Mouse (Mus musculus) heart, embryonic 10.5 days (tissue): ENCODE results near the gene Bag2. TPM values are rescaled to one million over a fixed set of nuclear protein-coding genes. Genes with fewer than 3 reads are reported as not detected.
A peak's percentile ranks its signal among the peaks of the same experiment; 100 is the strongest.

Source experiments
- DNase-seq: peaks from one replicate; pipeline ENCODE4 v3.0.0-alpha.2; 2017; ENCODE audit warnings: low spot score
- H3K27ac ChIP-seq: fragments of 300-500 bp; sonication (generic); 2 replicates; pipeline ENCODE4 v1.5.1; 2016; ENCODE audit warnings: mild to moderate bottlenecking
- H3K27me3 ChIP-seq: fragments of 300-500 bp; sonication (generic); 2 replicates; pipeline ENCODE4 v1.6.1; 2016; ENCODE audit warnings: mild to moderate bottlenecking; ENCODE audit not compliant: poor library complexity, insufficient read depth, severe bottlenecking
- H3K36me3 ChIP-seq: fragments of 300-500 bp; sonication (generic); 2 replicates; pipeline ENCODE4 v1.6.1; 2016; ENCODE audit warnings: mild to moderate bottlenecking, moderate library complexity
- H3K4me1 ChIP-seq: fragments of 300-500 bp; sonication (generic); 2 replicates; pipeline ENCODE4 v1.6.1; 2016; ENCODE audit warnings: mild to moderate bottlenecking
- H3K4me3 ChIP-seq: fragments of 300-500 bp; sonication (generic); 2 replicates; pipeline ENCODE4 v1.5.1; 2016; ENCODE audit warnings: mild to moderate bottlenecking, moderate library complexity
- H3K9me3 ChIP-seq: fragments of 300-500 bp; sonication (generic); 2 replicates; pipeline ENCODE4 v1.6.1; 2016; ENCODE audit warnings: mild to moderate bottlenecking, moderate library complexity
- WGBS: fragments of 180-500 bp; shearing (Covaris S2); methylation state at CpG from one replicate; pipeline ENCODE4 v1.1.7; 2016; 5-methylcytosine and 5-hydroxymethylcytosine counted together
- polyA plus RNA-seq: library from polyadenylated mRNA; unstranded; fragments of >200 nt; fragmentation: Nextera tagmentation; extraction: Ambion mirVana; gene quantifications from 2 replicates; pipeline ENCODE4 v1.2.1, GENCODE M21; 2016

Gene Bag2
- polyA plus RNA-seq, 1 experiment from 2014 or later: 104 TPM

DNA sequence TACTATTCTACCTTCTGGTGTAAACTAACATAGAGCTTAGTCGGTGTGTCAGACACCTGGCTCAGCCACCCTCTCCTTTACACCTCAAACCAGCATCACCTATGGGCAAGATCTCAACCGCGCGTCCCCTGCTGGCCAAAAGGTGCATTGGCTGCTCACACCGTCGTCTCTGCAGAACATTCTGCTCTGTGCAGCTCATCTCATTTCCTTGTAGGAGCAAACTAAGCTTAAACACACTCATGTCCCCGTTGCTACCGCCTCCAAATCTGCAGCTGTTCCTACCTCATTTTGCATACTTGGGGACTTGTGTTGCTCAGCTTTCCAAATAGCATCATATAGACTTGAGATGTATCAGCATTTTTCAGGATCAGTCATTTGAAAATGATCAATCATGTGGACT lies 14.7 kb downstream of the Bag2 start:
- H3K27me3 ChIP-seq: no peaks in the 10 kb centered on the region
- 20% methylated on average over 8 of the region's 8 CpGs for WGBS
- no peaks in the 10 kb centered on the region for H3K9me3 ChIP-seq
- H3K4me1 ChIP-seq: no peaks in the 10 kb centered on the region
- no peak for DNase-seq
- no peak overlapping the region for H3K4me3 ChIP-seq
- H3K36me3 ChIP-seq: peaks cover 54% of the 10 kb centered on the region
- no peak overlapping the region for H3K27ac ChIP-seq

DNA sequence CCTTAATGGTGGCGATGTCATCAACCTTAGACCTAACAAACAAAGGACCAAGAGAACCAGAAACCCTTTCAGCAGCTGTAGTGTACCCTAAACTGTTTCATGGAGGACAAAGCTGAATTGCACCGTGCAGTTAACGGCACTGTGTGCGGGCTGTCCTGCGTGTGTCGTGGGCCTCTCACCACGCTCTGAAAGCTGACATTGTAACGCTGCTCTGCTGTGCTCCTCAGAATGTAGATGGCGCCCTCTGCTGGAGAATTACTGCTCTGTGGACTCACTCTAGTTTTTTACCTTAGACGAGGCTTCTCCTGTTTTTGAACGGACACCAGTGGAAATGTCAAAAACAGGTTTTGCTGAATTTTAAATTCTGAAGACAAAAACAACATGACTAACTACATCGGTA lies 18.3 kb downstream of the Bag2 start:
- peaks cover 55% of the 10 kb centered on the region for H3K36me3 ChIP-seq

DNA sequence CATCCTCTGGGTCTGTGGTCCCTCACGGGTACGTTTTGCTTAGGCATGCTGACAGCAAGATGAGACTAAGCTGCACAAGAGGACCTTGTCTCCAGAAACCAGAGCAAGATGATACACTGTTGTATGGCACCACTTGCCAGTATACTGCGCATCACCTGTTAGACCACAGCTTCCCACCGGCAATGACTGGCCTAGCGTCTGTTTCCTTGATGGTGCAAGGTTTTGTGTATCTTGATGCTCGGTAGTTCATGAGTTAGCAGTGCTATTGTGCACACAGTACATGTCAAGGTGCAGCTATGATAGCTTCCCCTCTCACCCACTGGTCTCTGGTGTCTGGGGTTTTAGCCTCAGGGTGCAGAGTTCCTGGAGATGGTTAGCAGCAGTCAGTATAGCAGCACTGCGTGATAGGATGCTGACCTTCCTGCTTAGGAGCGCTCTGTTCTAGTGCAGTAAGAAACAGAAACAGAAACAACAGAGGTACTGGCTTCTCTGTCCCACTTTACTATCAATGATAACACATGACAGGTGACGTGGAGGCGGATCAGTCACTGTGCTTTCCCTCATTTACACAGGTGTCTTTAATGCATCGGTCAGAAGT lies 18.8 kb downstream of the Bag2 start:
- DNase-seq: no peak
- Histone ChIP-seq H3K36me3 (peaks cover 52% of the 10 kb centered on the region), H3K4me1 (no peaks in the 10 kb centered on the region), H3K9me3 (no peaks in the 10 kb centered on the region), H3K4me3 (no peak overlapping the region), H3K27me3 (no peaks in the 10 kb centered on the region), H3K27ac (no peak overlapping the region)
- 83% methylated on average over 11 of the region's 11 CpGs for WGBS

More for the DNA sequence above, 18.3 kb downstream of the Bag2 start:
- Histone ChIP-seq H3K27ac (no peak overlapping the region), H3K4me1 (no peaks in the 10 kb centered on the region), H3K27me3 (no peaks in the 10 kb centered on the region), H3K4me3 (no peak overlapping the region), H3K9me3 (no peaks in the 10 kb centered on the region)
- no peak for DNase-seq
- WGBS: 42% methylated on average over 12 of the region's 12 CpGs

DNA sequence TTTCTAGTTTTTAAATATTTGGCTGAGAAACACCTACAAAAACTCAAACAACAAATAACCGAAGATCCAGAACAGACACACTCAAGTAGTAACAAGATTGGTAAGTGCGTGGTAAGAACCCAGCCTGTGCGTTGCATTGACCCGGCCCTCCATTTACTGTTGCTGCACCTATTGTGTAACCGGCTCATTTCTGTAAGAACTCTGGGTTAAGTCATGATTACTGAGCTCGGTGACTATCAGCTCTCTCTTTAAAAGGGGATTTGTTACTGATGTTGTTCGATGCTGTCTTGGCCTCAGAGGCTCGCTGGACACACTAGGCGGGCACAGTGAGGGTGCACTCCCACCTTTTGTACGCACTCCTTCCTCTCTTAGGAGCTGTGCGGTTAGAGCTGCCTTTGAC lies 19.3 kb downstream of the Bag2 start:
- no peaks in the 10 kb centered on the region for H3K9me3 ChIP-seq
- no peaks in the 10 kb centered on the region for H3K27me3 ChIP-seq
- H3K27ac ChIP-seq: no peak overlapping the region
- no peak for DNase-seq
- H3K4me1 ChIP-seq: no peaks in the 10 kb centered on the region
- peaks cover 52% of the 10 kb centered on the region for H3K36me3 ChIP-seq
- 94% methylated on average over 11 of the region's 11 CpGs for WGBS
- no peak overlapping the region for H3K4me3 ChIP-seq

DNA sequence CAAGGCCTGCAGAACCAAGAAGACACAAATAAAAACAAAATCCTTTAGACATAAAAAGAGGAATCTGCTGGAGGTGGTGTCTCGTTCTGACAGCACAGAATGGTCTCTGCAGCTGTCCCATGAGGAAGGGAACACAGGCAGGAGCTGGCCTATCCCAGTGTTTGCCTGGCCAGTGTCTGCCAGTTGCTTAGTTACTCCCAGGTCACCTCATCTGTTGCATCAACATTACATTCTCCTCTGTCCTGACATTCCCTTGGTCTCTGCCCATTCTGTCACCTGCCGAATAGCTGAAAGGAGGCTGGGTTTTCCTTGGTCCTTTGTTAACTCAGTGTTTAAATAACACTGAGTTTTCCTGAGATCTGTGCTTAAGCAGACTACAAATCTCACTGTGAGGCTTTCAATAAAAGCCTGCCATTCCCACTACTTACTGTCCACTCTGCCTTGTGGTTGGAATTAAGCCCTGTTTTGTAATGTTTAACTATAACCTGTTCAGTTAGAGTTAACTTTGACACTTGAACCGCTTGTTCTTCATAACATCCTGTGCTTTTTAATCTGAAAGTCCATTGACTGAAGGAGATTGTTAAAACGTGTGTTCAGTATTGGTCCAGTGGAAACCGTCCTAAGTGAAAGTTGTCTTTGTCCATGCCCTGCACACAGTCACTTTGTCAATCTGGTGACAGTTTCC lies 23.5 kb downstream of the Bag2 start:
- Histone ChIP-seq H3K27me3 (no peaks in the 10 kb centered on the region), H3K4me1 (no peaks in the 10 kb centered on the region), H3K36me3 (peaks cover 69% of the 10 kb centered on the region), H3K27ac (no peak overlapping the region), H3K9me3 (no peaks in the 10 kb centered on the region), H3K4me3 (no peak overlapping the region)
- 71% methylated on average over 5 of the region's 5 CpGs for WGBS
- DNase-seq: no peak

DNA sequence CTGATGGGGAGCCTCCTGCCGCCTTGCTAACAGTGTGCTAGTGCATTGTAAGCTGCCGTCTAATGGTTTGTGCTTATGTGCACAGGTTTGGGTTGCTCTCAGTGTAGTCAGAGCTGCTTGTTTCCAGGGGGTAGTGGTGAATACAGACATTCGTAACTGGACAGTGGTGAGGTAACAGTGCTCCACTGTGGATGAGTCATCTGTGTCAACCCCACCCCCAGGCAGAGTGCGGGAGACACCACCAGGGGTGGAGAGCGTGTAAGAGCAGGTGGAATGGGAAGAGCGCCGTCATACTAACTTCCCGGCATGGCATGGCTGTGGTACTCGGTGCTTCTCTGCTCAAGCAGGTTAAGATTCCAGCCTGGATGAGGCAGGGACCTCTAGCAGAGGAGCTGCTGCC lies 24.6 kb downstream of the Bag2 start:
- Histone ChIP-seq H3K27ac (no peak overlapping the region), H3K4me1 (no peaks in the 10 kb centered on the region), H3K4me3 (no peak overlapping the region), H3K9me3 (no peaks in the 10 kb centered on the region), H3K36me3 (peaks cover 72% of the 10 kb centered on the region), H3K27me3 (no peaks in the 10 kb centered on the region)
- 81% methylated on average over 9 of the region's 9 CpGs for WGBS
- DNase-seq: no peak

DNA sequence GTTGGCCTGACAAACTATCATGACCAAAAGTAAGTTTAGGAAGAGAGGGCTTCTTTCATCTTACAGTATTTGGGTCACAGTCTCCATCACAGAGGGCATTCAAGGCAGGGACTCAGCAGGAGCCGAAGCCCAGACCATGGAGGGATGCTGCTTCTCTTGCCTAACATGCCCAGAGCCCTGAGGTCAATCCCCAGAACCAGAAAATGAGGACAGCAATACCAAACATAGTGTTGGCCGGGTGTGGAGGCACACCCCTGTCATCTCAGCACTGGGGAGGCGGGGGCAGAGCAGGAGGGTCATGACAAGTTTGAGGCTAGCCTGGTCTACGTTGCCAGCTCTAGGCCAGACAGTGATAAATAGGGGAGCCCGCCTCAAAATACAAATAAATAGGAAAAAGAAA lies 32.5 kb downstream of the Bag2 start:
- peaks cover 6% of the 10 kb centered on the region; the same call in 1 of the 2 replicates for H3K4me1 ChIP-seq
- peaks cover 76% of the 10 kb centered on the region for H3K36me3 ChIP-seq
- 90% methylated on average over 5 of the region's 5 CpGs for WGBS
- H3K27me3 ChIP-seq: no peaks in the 10 kb centered on the region
- no peaks in the 10 kb centered on the region for H3K9me3 ChIP-seq
- no peak overlapping the region for H3K4me3 ChIP-seq
- no peak overlapping the region for H3K27ac ChIP-seq
- DNase-seq: peak; percentile 39

DNA sequence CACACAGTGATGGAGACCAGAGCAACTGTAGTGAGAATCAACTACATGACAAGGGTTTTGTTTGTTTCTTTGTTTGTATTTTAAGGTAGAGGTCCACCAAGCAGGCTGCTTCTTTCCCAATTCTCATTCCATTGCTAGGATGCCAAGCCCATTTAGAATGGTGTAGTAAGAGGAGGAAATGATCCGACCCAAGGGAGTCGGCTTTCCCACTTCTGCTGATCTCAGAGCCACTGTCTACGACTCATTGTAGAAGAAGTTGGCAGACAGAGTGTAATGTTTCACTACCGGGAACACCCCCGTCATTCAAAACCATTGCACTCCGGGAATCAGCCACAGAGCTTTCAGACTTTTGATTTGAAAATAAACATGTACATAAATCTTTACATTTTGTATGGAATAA lies 33.1 kb downstream of the Bag2 start:
- WGBS: 90% methylated on average over 6 of the region's 6 CpGs
- peaks cover 6% of the 10 kb centered on the region; the same call in 1 of the 2 replicates for H3K4me1 ChIP-seq
- H3K36me3 ChIP-seq: peaks cover 70% of the 10 kb centered on the region
- H3K4me3 ChIP-seq: no peak overlapping the region
- no peak overlapping the region for H3K27ac ChIP-seq
- no peaks in the 10 kb centered on the region for H3K9me3 ChIP-seq
- DNase-seq: peak; percentile 35
- no peaks in the 10 kb centered on the region for H3K27me3 ChIP-seq

DNA sequence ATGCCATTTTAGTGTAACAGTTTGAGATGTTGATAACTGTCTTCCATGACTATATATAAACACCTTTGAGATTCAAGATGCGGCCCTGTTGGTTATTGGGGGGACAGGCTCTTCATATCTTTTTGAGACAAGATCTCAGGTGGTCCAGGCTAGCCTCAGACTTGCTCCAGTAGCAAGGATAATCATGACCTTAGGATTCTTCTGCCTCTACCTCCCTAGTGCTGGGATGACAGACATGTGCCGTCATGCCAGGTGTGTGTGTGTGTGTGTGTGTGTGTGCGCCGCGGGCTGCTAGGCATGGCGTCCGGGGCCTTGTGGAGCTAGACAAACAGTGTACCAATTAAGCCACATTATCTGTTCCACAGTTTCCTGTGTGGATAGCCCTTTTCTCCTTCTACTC lies 36.6 kb downstream of the Bag2 start:
- H3K36me3 ChIP-seq: peaks cover 41% of the 10 kb centered on the region
- 84% methylated on average over 7 of the region's 7 CpGs for WGBS
- no peaks in the 10 kb centered on the region for H3K9me3 ChIP-seq
- H3K27ac ChIP-seq: no peak overlapping the region
- peaks cover 6% of the 10 kb centered on the region; the same call in 1 of the 2 replicates for H3K4me1 ChIP-seq
- DNase-seq: no peak
- no peaks in the 10 kb centered on the region for H3K27me3 ChIP-seq
- H3K4me3 ChIP-seq: peak overlapping the region; percentile 78; the same call in 1 of the 2 replicates

DNA sequence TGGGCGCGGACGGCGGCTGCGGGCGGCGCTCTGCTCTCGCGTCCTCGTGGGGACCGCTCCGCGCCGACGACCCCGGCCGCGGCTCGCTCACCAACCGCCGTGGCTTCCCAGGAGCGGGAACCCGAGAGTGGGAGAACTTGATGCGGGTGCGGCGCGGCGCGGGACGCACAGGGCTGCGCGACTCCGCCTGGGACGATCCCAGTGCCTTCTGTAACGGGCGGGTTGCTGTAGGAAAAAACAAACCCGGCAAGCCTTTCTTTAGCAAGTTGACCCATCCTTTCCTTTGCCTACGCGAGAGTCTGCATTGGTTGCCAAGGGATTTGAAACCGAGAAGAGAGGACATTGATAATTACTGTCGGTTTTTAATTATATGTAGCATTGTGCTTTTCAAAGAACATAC lies 37.4 kb downstream of the Bag2 start:
- 1% methylated on average over 41 of the region's 41 CpGs for WGBS

DNA sequence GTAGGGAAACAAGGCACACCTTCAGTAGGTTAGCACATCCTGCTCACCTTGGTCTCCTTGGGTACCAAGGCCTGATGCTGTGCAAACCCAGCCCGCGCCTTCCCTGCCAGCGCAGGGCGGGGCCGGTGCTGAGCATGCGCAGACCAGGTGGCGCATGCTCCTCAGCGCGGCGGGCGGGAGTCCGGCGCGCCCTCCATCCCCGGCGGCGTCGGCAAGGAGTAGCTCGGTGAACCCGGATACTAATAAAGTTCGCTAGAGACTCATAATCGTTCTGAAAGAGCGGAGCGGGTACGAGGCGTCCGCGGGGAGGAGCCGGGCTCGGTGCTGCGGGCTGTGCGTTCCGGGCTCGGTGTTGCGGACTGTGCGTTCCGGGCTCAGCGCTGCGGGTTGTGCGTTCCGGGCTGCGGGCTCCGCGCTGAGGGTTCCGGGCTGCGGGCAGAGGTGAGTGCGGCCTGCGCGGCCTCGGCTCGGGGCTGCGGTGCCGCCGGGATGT lies 37.8 kb downstream of the Bag2 start, which contains the start of gene Rab23:
TSS of gene Rab23 (plus strand) at position 155 of the 493 bp plus-strand sequence.
- Histone ChIP-seq H3K27me3 (no peaks in the 10 kb centered on the region), H3K4me3 (peak within 1 kb of the TSS; percentile 78), H3K27ac (peak within 1 kb of the TSS; percentile 92), H3K36me3 (peaks cover 29% of the 10 kb centered on the region), H3K4me1 (peaks cover 6% of the 10 kb centered on the region; the same call in 1 of the 2 replicates), H3K9me3 (no peaks in the 10 kb centered on the region)
- DNase-seq: peak; percentile 86
- WGBS: under 1% methylated on average over 53 of the region's 54 CpGs

More for the DNA sequence above, 37.4 kb downstream of the Bag2 start:
- Histone ChIP-seq H3K27me3 (no peaks in the 10 kb centered on the region), H3K36me3 (peaks cover 33% of the 10 kb centered on the region), H3K27ac (peak overlapping the region; percentile 92), H3K4me1 (peaks cover 6% of the 10 kb centered on the region; the same call in 1 of the 2 replicates), H3K9me3 (no peaks in the 10 kb centered on the region), H3K4me3 (peak overlapping the region; percentile 78)
- no peak for DNase-seq

DNA sequence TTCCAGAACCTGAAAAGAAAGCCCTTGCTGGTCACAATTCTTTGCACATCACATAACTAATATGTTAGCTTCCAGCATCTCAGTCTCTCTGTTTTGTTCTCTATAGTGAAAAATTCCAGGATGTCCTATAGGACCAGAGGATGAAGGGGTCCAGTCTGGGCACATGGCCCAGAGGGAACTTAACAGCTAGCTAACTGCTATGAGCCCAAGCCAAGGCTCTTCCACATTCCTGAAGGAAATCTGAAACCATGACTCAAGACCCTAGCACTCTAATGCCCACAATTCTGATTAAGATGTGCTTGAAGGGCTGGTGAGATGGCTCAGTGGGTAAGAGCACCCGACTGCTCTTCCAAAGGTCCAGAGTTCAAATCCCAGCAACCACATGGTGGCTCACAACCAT lies 40.0 kb downstream of the Bag2 start:
- WGBS: 88% methylated on average over 1 of the region's 1 CpGs
- Histone ChIP-seq H3K27ac (no peak overlapping the region), H3K36me3 (peaks cover 10% of the 10 kb centered on the region), H3K4me1 (peaks cover 6% of the 10 kb centered on the region; the same call in 1 of the 2 replicates), H3K27me3 (no peaks in the 10 kb centered on the region), H3K9me3 (no peaks in the 10 kb centered on the region), H3K4me3 (no peak overlapping the region)
- DNase-seq: peak; percentile 30

DNA sequence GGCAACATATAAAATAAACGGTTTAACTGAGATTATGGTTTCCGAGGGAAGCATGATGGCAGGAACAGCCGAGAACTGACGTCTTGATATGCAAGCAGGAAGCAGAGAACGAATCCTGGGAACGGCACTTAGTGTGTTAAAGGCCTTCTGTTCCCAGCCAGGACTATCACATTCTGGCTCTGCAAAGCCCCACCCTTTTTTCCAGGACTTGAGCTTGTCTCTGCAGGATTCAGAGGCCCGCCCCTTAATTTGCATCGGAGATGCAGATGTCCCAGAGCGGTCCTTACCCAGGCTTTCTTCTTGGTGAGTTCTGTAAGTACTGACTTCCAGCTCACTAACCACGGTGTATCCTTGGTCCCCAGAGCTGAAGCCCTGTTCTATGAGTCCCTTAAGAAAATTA lies 42.8 kb downstream of the Bag2 start:
- Histone ChIP-seq H3K27me3 (no peaks in the 10 kb centered on the region), H3K4me1 (no peaks in the 10 kb centered on the region), H3K4me3 (peak overlapping the region; percentile 8; the same call in 1 of the 2 replicates), H3K36me3 (no peaks in the 10 kb centered on the region), H3K9me3 (no peaks in the 10 kb centered on the region), H3K27ac (no peak overlapping the region)
- WGBS: 4% methylated on average over 10 of the region's 10 CpGs
- DNase-seq: peak; percentile 76
